Mouse (Mus musculus) adrenal gland, postnatal 36 days (tissue): ENCODE measurements at regions not wholly inside any gene's neighbourhood (a gene's known extent, or its start where the extent isn't known, plus 50 kb on each side); places are given as distances from the start of the nearest gene placed in this dataset.

Experiments used
- DNase-seq, 2 experiments: peaks; one replicate each; pipeline ENCODE4 v3.0.0; 2021; ENCODE audit warnings: mixed read lengths in 1 of 2

GRCm38 (mm10) chr11:24613529-24613928 is 535.7 kb downstream of the Bcl11a start:
- no peak for DNase-seq

- DNase-seq: no peak
Observed at GRCm38 (mm10) chr11:24615436-24615835, 537.6 kb downstream of the Bcl11a start.

GRCm38 (mm10) chr11:24618586-24618985 is 540.7 kb downstream of the Bcl11a start:
- no peak for DNase-seq

- DNase-seq: no peak
Observed at GRCm38 (mm10) chr11:24619021-24619420, 541.2 kb downstream of the Bcl11a start.

GRCm38 (mm10) chr11:24628619-24629018 is 550.8 kb downstream of the Bcl11a start:
- no peak for DNase-seq

- DNase-seq: no peak
Observed at GRCm38 (mm10) chr11:24629431-24629830, 551.6 kb downstream of the Bcl11a start.

- no peak for DNase-seq
Observed at GRCm38 (mm10) chr11:24630403-24630900, 552.6 kb downstream of the Bcl11a start.

GRCm38 (mm10) chr11:24631651-24632050 is 553.8 kb downstream of the Bcl11a start:
- no peak for DNase-seq

- no peak for DNase-seq
Observed at GRCm38 (mm10) chr11:24636716-24637115, 558.9 kb downstream of the Bcl11a start.

- no peak for DNase-seq
Observed at GRCm38 (mm10) chr11:24643439-24644109, 565.7 kb downstream of the Bcl11a start.

GRCm38 (mm10) chr11:24652852-24653251 is 575.0 kb downstream of the Bcl11a start:
- no peak for DNase-seq

- no peak for DNase-seq
Observed at GRCm38 (mm10) chr11:24664082-24664481, 586.2 kb downstream of the Bcl11a start.

GRCm38 (mm10) chr11:24665310-24665709 is 587.5 kb downstream of the Bcl11a start:
- DNase-seq: no peak

GRCm38 (mm10) chr11:24671662-24672061 is 593.8 kb downstream of the Bcl11a start:
- DNase-seq: no peak

- DNase-seq: peak in 1 of 2 experiments; percentile 22
Observed at GRCm38 (mm10) chr11:24673248-24674207, 595.7 kb downstream of the Bcl11a start.

GRCm38 (mm10) chr11:24674208-24674571 is 596.3 kb downstream of the Bcl11a start:
- DNase-seq: no peak

- no peak for DNase-seq
Observed at GRCm38 (mm10) chr11:24677016-24677415, 599.2 kb downstream of the Bcl11a start.

GRCm38 (mm10) chr11:24679581-24679980 is 601.7 kb downstream of the Bcl11a start:
- DNase-seq: no peak

- no peak for DNase-seq
Observed at GRCm38 (mm10) chr11:24682423-24682822, 604.6 kb downstream of the Bcl11a start.

- no peak for DNase-seq
Observed at GRCm38 (mm10) chr11:24685545-24686467, 608.0 kb downstream of the Bcl11a start.

- no peak for DNase-seq
Observed at GRCm38 (mm10) chr11:24688160-24688782, 610.4 kb downstream of the Bcl11a start.
